Mouse (Mus musculus): ENCODE data around the gene Cuedc2.

- TF ChIP-seq EP300 (IDR thresholded peaks at IDR 0.05; ENCODE audit: low read depth) = no peak
- TF ChIP-seq CTCF (IDR thresholded peaks at IDR 0.05; ENCODE audit: low read depth) = no peak
Measured at GRCm38 (mm10) chr19:46303251-46304215, 35.0 kb downstream of the Cuedc2 start.

Data from heart, postnatal 0 days (tissue).